Mouse (Mus musculus) inflammation-experienced regulatory T-cells (primary cell): ENCODE results near the gene Exoc6. TPM values are rescaled to one million over a fixed set of nuclear protein-coding genes. Genes with fewer than 3 reads are reported as not detected.

Source experiments
- polyA plus RNA-seq, 2 experiments: library from polyadenylated mRNA; unstranded; fragments of 100-300 nt; shearing (Covaris generic); gene quantifications; one replicate each; pipeline ENCODE4 v1.2.1; 2017

The Exoc6 gene
- 10 to 100 TPM; 36.9 to 39.6 TPM for polyA plus RNA-seq

DNA sequence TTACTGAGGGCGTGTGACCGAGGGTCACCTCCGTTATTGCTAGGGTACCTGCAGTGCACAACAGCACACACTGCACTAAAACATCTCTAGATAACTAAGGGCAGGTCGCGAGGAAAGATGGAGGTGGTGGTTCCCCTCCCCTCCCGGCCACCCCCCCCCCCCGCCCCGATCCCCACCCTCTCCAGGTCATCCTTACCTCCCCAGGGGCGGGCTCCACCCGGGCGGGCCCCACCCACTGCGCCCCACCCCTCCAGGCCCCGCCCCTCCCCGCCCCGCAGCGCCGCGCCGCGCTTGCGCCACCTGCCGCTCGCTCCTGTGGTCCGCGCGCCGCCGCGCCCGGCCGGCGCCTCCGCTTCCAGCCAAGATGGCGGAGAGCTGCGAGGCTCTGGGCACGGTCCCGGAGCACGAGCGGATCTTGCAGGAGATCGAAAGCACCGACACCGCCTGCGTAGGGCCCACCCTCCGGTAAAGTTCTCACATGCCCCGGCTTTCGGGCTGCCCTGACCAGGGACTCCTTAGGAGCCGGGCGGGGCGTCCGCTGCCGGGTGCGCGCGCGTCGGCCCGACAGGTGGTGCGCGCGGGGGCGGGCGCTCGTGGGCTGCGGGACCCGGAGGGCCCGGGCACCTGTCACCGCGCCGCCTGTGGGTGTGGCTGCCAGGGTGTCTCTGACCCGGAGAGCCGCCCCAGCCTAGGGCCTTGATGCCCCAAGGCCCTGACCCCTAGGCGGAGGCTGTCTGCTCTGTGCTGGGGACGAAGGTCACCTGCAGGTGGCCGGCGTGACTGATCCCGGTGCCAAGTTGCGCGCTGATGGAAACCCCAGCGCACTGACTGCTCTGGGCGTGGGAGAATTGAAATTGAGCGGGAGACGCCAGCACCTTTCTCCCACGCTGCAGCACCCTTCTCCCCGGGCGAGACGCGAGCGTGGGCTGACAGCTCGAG lies at the start of gene Exoc6:
Exoc6 (plus strand) TSS at position 318 of the 939 bp plus-strand sequence.

GRCm38 (mm10) chr19:37685281-37685680 lies 135.1 kb downstream of the Exoc6 start, which contains the start of gene Cyp26c1:
Gene Cyp26c1 (plus strand): TSS chr19:37685581.

DNA sequence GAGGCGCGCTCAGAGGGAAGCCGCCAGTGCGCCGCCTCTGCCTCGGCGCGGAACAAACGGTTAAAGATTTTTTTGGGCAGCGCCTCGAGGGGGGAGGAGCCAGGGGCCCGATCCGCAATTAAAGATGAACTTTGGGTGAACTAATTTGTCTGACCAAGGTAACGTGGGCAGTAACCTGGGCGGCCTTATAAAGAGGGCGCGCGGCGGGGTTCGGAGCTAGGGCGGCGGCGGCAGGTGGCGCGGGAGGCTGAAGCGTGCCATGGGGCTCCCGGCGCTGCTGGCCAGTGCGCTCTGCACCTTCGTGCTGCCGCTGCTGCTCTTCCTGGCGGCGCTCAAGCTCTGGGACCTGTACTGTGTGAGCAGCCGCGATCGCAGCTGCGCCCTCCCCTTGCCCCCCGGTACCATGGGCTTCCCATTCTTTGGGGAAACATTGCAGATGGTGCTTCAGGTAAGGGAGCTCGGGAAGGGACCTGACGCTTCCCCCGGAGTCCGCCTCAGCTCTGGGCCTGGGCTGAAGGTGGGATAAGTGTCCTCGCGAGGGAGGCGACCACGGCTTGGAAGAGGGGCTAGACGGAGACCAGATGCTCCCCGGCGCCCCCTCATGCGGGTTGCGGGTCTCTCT lies 147.5 kb downstream of the Exoc6 start, which contains the start of gene Cyp26a1:
Cyp26a1 (plus strand) TSS at position 148 of the 622 bp plus-strand sequence.

Other genes with a start within 250 kb of the Exoc6 start
- gene Ide, start 212.6 kb upstream of the Exoc6 start, polyA plus RNA-seq = 10 to 100 TPM; 95.6 to 99.1 TPM
- 1 to 10 TPM; 1.0 to 1.6 TPM for gene Kif11, start 174.0 kb upstream of the Exoc6 start, polyA plus RNA-seq
- 1 to 10 TPM in 1 of 2 experiments, under 1 TPM in 1; 0.92 to 4.3 TPM for gene Hhex, start 115.6 kb upstream of the Exoc6 start, polyA plus RNA-seq
- not detected for gene Cyp26c1, start 135.2 kb downstream of the Exoc6 start, polyA plus RNA-seq
- gene Cyp26a1, start 147.4 kb downstream of the Exoc6 start, polyA plus RNA-seq = not detected